Mouse (Mus musculus): ENCODE data around the gene Foxn3.

The Foxn3 gene

DNA sequence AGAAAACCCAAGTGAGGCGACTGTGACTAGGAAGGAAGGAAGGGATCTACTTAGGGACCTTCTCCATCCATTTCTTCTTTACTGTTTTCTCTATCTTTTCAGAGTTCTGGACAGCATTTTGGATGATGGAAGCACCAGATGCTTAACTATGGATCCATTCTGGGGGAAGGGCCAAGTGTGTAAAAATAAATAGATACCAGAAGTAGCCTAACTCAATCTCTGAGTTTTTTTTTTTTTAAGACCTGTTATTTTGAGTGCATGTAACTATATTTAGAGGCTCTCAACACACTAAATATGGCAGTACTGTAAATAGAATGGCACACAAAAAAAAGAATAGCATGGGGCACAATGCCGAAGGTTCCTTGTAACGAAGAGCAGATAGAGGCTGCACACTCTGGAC, 381.0 kb downstream of the Foxn3 start:
- DNase-seq (ENCODE audit: low spot score in 2 of 2), result no peak

DNA sequence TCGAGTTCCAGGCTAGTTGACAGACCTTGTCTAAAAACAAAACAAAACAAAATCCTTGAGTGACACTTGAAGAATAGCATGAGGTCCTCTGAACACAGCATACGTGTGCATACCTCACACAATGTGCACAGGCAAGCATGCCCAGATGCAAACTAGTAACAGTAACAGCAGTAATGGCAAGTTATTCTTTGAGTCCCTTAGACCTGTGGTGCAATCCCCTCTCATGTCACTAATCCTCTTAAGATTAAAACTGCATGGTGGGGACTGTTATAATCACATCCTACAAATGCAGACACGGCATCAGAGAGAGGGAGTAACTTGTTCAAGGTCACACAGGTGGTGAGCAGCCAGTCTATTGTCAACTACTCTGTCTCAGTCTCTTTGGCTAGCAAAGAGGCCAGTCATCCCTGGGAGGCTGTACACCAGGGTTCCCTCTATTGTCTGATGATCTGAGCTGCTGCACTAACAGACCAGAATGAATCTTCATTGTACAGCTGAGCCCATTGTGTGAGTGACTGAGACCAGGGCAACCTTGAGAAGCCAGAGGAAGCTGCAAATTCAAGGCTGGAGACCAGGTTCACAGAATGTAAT, 383.1 kb downstream of the Foxn3 start:
- DNase-seq (ENCODE audit: low spot score in 2 of 2), result no peak

DNA sequence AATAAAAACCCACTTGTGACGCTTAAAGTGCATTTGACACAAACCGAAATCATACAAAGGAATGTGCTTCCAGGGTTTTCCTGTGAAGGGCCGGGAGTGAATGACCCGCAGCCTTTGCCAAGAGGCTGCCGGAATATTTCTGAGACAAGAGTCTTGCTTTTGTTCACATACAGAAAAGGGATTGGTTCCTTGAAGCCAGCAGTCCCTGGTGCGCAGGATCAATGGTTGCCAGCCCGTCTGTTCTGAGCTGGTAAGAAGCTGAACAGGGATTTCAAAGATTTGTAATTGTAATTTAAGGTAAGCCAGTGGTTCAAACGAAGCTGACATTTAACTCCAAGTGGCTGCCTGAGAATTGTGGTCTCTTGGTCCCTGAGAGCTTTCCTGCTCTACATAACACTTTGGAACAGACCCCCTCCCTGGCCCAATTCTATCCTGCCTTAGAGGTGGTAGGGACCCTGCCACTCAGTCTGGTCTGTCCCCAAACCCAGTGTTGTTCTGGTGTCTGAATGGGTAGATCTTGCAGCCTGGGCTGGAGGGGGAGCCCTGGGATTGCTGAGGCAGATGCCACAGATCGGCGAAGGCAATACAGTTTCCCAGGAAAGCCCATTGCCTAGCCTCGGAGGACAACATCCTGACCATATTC, 388.3 kb downstream of the Foxn3 start:
- DNase-seq (ENCODE audit: low spot score in 2 of 2), result no peak

DNA sequence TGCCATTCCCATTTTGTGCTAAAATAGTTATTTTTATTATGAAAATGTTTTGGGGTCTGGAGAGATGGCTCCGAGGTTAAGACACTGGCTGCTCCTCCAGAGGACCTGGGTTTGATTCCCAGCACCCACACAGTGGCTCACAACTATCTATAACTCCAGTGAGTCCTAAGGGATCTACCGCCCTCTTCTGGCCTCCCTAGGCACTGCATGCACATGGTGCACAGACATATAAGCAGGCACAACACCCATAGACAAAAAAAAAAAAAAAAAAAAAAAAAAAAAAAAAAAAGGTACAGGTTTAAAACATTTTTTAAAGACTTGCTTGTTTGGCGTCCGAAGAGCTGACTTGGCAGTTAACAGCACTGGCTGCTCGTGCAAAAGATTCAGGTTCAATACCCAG, 391.2 kb downstream of the Foxn3 start:
- DNase-seq (ENCODE audit: low spot score in 2 of 2), result no peak

DNA sequence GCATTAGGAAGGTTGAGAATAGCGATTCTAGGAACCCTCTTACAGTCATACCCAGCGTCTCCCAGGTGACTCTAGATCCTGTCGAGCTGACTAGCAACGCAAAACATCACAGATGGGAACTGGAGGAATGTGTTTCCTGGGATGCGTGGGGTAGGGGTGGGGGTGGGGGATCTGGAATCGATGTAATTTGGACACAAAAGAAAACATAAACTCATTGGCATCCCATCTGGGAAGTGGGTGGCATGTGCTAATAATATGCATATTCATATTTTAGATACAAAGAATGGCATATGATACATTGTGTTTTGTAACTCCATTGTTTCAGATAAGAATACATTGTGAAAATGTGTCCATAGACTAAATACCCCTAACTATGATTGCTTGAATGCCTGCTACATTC, 393.5 kb downstream of the Foxn3 start:
- DNase-seq (ENCODE audit: low spot score in 2 of 2), result no peak

DNA sequence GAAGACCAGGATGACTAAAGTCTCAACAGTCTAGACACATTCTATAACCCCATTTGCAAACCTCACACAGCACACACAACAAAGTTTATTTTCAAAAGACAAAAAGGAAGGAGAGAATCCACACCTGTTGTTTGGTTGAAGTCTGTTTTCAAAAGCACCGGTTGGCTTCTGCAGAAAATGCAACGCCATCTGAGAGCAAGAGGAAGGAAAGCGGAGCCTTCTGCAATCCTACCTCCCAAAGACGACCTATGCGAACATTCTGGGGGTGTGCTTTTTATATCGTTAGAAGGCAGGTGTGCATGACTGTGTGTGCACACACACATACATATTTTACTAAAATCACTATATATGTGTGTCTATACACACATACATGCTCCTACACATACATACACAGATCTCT, 397.3 kb downstream of the Foxn3 start:
- no peak for DNase-seq (ENCODE audit: low spot score in 2 of 2)

DNA sequence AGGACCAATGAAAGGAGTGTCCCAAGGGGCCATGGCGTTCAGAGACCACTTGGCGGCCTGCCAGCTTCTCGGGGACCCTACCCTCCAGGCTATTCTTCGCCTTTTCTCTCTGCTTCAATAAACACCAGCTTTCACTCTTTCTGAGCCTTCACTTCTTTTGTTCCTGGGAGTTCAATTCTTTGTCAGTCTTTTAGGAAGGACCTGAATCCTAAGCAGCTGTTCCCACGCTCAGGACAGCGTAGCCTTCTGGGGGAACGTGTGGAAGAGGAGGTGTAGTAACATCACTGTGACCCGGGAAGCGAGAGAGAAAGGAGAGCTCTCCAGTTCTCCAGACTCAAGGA, 400.1 kb downstream of the Foxn3 start:
- DNase-seq (ENCODE audit: low spot score in 2 of 2), result no peak

DNA sequence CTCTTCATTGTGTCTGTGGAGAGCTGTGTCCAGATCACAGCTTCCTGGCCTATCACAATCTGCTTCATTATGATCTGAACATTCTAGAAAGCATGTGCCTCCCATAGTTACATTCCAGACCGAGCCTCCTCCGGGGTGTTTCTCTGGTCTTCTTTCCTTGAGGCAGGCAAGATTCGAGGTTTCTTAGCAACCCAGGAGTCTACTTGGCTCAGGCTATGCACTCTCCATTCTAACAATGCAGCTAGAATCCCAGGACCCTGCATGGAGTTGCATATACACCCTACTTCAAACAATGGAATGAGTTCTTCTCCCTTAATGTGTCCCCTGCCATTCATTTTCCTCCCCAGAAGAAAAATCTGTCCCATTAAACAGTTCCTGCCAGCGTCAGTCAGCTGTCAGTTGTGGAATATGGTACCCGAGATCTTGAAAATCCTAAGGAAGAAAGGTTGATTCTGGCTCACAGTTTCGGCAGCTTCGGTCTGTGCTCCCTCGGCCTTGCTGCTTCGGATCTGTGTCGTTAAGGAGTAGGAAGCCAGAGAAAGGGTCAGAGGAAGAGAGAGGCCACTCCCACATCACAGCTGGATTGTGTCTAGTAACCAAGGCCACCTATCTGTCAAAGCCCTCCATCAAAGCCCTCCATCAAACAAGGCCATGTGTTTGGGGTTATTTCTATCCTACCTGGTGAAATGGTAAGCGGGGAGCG, 400.6 kb downstream of the Foxn3 start:
- DNase-seq (ENCODE audit: low spot score in 2 of 2), result no peak

DNA sequence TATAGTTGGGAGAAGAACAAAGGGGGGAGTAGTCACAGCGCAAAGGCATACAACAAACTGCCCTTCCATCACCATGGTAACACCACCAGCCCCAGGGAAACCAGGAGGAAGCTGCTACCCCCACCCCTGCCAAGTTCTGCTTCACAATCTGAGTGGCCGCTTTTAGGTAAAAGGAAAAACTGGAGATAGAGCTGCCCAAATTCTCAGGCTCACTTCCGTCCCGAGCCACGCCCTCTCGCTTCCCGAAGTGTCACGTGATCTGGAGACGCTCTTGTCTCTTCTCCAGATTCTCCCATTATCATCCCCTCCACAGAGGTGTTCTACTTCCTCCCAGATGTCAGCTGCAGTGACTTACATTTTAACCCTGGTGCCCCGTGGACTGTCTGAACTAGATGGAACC, 401.2 kb downstream of the Foxn3 start:
- peak in 1 of 2 experiments; percentile 23 for DNase-seq (ENCODE audit: low spot score in 2 of 2)

DNA sequence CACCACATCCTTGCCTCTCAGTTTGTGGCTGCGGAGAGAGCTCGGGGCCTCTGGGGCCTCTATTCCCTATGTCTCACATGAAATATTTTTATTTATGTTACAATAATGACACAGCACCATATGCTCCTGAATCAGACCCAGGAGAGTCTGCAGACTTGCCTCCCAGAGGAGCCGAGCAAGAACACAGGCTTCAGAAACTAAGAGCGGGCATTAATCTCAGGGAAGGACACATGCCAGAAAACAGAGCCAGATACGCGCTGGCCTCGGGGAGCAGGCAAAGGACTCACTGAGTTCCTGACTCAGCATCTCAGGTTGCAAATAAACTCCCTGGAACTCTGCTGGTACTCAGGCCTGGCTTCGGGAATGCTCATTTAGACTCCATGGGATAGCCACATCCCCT, 403.3 kb downstream of the Foxn3 start:
- no peak for DNase-seq (ENCODE audit: low spot score in 2 of 2)

DNA sequence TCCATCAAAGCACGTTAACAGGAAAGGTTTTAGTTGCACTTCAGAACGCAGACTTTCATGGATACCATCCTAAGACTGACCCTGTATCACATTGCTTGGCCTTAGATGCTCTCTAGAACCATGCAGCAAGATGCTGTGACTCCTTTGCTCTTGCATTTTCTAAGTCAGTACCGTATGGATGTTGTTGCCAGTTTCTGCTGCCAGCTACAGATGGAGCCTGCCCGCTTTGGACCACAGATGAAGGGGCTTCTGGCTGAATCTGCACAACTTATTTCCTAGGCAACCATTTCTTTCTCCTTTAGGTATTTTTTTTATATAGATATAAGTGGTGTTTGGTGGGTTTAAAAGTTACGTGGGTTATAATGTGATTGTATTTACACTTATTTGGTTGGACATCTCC, 407.5 kb downstream of the Foxn3 start:
- DNase-seq (ENCODE audit: low spot score in 2 of 2), result no peak

DNA sequence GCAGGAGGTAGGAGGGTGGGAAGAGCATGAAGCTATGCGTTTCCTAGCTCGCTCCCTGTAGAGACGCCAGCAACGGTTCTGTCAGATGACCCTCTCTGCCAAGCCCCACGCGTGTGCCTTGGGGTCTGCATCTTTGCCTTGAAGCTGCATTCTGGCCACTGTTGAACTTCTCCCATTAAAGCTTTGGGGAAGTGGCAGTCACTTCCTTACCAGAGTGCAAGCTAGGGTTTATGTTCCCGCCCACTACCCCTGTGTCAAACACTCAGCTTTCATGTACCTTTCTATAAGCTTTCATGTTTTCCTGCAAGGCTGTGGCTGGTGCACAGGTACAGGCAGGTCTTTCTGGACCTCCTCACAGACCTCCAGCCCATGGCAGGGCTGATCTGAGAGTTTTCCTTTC, 409.2 kb downstream of the Foxn3 start:
- no peak for DNase-seq (ENCODE audit: low spot score in 2 of 2)

DNA sequence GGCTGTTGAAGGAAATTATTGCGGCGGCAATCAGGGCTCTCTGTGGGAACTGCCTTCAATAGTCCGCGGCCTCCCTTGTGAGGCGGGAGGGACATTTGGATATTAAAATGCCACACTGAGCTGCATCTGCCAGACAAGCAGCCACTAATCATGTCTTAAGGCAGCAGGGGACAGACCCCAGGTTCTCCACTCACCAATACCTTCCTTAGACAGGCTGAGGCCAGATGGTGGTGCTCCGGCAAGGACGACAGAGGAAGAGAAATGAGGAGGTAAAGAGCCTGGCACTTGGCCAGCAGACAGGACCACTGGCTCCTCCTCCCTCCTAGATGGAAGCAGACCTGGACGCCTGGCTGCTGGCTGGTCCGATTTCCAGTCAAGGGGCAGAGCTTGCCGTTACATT, 409.7 kb downstream of the Foxn3 start:
- DNase-seq (ENCODE audit: low spot score in 2 of 2), result peak in 1 of 2 experiments; percentile 71

DNA sequence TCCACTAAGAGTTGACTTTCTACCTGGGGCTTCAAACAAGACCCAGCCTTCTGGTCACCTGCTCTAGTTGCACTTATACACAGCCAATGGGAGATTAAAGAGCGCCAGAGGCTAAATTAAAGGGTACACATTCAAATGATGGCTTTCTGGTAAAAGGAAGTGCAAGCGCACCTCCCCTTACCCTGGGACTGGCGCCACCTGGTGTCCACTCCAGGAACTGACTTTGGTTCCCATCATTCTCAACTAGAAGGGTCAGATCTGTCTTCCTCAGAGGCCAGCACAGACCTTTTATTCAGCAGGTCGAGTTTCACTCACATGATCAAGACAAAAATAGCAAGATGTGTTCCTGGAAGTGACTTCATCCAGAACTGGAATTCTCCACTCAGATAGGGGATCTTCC, 413.3 kb downstream of the Foxn3 start:
- peak; percentile 39 to 49 for DNase-seq (ENCODE audit: low spot score in 2 of 2)

DNA sequence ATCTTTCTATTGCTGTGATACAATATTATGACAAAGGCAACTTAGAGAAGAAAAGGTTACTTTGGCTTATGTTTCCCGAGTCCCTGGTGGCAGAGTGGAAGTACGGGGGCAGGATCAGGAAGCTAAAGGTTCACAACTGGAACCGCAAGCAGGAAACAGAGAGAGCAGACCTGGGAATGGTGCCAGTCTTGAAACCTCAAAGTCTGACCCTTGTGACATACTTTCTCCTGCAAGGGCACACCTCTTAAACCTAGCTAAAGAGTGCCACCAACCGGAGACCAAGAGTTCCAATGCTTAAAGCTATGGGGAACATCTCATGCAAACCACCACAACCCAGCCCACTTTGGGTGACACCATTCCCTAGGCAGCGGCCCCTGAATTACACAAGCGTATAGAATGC, 414.2 kb downstream of the Foxn3 start:
- no peak for DNase-seq (ENCODE audit: low spot score in 2 of 2)
